Mouse (Mus musculus): ENCODE measurements around the gene Snrpc.
A peak's percentile ranks its signal among the peaks of the same experiment; 100 is the strongest.

The Snrpc gene

GRCm38 (mm10) chr17:27819521-27819970 is 18.4 kb upstream of the Snrpc start:
- peak; percentile 50 for DNase-seq (ENCODE audit: low spot score)

DNA sequence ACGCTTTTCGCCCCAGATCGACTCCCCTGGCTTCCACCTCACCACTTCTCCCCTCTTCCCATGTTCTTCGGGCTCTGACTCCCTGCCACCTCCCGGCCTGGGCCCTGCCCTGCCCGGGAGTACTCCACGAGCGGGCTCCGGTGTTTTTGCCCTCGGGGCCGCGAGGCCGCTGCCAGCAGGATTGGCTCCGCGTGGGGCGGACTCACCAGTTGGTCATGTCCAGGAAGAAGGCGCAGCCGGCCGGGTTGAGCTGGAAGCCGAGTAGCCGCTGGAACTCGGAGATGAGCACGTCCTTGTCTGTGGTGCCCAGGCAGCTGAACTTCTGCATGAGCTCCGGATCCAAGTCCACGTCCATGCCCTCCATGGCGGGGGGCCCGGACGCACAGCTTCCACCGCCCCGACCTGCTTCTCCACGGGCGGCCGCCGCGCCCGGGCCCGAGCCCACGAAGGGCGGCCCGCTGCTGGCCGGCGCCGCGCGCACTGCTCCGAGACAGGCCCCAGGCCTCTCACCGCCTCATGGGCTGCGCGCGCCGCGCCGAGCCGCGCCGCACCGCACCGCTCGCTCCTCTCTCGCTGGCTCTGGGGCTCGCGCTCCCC is 17.9 kb upstream of the Snrpc start:
- peak; percentile 76 for DNase-seq (ENCODE audit: low spot score)

DNA sequence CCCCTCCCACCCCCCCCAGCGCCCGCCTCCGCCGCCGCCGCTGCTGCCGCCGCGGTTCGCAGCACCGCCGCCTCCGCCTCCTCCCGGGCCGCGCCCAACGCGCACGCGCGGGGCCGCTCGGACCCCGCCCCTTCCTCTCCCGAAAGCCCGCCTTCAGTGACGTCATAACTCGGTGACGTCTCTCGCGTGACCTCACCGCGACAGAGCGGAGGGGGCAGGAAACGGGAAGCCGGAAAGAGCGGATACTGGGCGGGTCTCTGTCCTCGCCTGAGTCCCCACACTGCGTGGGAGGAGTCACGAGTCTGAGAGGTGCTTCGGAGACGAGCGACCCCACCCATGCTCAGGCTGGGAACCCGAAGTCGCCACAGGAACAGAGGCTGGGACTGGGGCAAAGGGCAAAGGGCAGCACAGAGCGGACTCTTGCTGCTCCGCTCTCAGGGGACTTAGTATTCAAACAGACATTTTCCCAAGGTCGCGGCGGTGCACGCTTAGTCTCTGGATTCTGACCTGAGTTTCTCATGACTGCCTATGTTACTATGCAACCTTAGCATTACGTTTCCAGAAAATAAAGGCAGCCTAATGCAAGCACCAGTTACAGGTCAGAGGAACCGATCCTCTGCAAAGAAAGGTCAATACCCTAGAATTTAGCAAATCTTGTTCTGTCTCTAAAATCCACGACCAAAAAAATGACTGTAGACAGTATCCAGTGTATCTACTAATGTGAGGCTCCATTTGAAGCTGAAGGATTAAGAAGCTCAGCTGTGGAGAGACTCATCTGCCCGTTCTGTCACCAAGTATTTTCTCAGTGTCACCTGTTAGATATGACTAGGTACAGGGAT is 17.2 kb upstream of the Snrpc start, which contains the start of gene D17Wsu92e:
TSS of gene D17Wsu92e (minus strand) at position 81 of the 839 bp plus-strand sequence.
- peak; percentile 99 for DNase-seq (ENCODE audit: low spot score)

DNA sequence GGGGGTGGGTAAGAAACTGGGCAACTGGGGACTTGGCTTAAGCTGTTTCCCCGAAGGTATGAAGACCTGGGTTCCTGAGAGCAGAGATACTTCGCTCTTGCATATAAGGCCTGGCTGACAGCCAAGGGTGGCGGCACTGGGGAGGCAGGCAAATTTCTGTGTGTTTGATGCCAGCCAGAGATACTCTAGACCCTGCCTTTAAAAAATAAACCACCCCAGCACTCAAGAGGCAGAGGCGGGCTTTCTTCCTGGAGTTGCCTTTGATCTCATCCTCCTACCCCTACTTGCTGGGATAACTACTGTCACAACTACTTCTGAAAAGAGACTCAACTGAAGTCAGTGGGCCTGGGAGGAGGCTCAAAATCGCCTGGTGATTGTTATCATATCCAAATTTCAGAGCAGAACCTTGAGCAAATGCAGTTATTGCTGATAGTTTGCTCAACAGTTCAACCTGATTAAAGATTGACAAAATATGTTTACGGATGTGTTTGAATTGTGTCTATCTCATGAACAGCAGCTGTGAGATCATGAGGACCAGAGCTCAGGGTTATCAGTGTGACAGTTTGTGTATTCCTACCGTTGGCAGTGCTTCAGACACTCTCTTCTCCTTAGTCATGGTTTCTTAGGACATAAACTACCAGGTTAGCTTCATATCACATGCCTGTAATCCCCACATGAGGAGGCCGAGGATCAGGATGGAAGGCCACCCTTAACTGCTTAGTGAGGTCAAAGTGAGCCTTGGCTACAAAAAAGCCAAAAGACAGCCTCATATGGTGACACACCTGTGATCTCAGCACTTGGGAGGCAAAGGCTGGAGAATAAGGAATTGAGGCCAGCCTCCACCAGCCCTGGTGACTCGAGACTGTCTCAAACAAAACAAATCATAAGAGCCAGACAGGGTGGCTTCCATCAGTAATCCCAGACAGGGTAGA is 16.3 kb upstream of the Snrpc start:
- DNase-seq (ENCODE audit: low spot score): peak; percentile 72

GRCm38 (mm10) chr17:27823142-27823905 is 14.6 kb upstream of the Snrpc start:
- no peak for DNase-seq (ENCODE audit: low spot score)

- DNase-seq (ENCODE audit: low spot score): no peak
Observed at GRCm38 (mm10) chr17:27824941-27825340, 13.0 kb upstream of the Snrpc start.

- DNase-seq (ENCODE audit: low spot score): no peak
Observed at GRCm38 (mm10) chr17:27825539-27825938, 12.4 kb upstream of the Snrpc start.

DNA sequence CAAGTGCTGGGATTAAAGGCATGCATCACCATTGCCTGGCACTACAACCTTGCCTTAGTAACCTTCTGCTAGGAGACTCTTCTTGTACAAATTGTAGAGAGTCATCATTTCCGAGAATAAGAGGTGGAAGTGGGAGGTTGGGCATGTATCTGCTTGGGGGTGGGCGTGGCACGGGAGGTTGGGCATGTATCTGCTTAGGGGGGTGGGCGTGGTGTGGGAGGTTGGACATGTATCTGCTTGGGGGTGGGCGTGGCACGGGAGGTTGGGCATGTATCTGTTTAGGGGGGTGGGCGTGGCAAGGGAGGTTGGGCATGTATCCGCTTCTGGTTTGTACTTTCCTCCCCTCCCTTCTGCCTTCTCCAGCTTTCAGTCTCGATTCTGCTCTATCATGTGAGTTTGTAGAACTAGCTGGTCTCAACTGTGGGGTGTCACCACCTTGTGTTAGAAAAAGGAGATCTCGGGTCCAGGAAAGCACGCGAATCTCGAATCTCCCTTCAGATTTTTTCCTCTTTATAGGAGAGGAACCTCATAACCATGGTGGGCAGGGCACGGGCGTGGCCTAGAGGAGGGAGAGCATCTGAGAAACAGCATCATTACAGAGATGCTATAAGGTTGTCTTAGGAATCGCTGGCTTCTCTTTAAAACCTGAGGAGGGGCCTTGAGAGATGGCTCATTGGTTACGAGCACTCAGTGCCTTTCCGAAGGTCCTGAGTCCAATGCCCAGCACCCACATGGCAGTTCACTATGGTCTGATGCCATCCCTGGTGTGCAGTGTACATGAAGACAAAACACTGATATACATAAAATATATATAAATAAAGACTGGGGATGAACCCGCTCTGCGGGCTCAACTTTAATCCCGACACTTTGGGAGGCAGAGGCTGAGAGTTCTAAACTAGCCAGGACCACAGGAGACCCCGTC is 11.7 kb upstream of the Snrpc start:
- DNase-seq (ENCODE audit: low spot score): peak; percentile 87

DNA sequence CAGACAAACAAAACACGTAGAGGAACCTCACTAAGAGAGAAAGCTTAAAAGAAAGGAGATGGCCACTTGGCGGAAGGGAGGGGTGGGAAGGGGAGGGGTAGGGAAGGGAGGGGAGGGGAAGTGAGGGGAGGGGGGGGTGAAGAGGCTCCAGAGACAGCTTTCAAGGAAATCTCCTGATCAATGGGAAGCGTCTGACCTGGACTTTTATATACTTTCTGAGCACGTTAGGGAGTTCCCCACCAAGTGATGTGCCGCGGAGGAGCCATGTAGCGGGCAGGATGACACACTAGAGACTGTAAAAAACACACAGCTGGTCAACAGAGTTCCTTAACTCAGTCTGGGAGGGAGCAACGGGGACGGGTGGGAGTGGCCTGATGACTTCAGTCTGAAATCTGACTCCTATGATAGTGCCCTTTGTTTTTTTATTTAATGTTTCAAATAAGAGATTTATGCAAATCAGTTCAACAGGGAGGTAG is 11.0 kb upstream of the Snrpc start:
- DNase-seq (ENCODE audit: low spot score): peak; percentile 73

DNA sequence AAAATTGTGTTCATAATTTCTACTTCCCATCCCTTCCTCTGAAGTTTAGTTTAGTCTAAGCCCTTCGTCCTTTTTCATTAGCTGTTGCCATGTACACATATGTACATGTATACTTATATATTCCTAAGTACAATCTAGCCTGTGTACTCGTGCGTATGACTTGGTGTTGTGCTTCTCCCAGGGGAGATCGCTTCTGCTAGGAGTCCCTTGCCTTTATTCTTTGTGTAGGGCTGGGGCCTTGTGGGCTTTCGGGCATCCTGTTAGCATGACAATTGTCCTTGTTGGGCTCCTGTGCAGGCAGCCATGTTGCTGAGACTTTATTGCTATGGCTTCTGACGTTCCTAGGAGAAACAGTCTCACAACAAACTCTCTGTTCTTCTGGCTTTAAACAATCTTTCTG is 10.4 kb upstream of the Snrpc start:
- no peak for DNase-seq (ENCODE audit: low spot score)

DNA sequence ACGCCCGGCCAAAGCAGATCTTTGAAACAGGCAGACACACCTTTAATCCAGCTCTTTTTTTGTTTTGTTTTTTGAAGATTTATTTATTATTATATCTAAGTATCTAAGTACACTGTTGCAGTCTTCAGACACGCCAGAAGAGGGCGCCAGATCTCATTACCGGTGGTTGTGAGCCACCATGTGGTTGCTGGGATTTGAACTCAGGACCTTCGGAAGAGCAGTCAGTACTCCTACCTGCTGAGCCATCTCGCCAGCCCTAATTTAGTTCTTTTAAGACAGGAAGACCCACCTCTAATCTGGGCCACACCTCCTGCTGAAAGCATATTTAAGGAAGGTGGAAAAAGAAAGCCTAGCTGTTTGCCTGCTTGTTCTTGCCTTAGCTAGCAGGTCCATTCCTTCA is 7.5 kb upstream of the Snrpc start:
- DNase-seq (ENCODE audit: low spot score): no peak

DNA sequence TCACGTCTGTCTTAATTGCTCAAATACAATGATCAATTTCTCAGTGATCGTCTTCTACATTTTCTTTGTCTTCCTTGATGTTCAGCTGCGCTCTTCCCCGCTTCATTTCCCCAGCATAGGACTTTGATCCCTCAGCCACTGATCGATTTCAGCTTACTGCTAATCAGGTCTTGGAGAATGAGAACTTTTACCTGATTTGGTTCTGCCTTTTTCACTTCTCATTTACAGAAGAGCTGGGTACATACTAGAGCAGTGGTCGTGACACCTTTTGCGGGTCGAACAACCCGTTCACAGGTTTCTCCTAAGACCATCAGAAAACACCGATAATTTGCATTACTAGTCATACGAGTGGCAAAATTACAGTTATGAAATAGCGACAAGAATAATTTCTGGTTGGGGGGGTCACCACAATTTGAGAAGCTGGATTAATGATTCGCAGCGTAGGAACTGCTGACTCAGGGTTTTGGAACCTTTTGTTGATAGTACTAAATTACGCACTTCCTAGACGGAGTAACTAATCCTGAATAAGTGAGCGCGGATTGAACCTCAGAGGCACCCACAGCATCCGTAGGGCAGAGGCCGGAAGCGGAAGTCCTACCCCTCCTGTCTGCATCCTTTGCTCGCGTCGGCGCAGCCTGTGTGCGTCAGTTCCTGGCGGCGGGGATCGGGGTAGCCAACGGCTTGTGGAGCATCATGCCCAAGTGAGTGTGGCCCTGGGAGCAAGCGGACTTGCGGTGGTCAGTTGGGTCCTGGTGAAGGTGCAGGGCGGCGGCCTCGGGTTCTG is 1.7 kb downstream of the Snrpc start:
- DNase-seq (ENCODE audit: low spot score): peak; percentile 92

DNA sequence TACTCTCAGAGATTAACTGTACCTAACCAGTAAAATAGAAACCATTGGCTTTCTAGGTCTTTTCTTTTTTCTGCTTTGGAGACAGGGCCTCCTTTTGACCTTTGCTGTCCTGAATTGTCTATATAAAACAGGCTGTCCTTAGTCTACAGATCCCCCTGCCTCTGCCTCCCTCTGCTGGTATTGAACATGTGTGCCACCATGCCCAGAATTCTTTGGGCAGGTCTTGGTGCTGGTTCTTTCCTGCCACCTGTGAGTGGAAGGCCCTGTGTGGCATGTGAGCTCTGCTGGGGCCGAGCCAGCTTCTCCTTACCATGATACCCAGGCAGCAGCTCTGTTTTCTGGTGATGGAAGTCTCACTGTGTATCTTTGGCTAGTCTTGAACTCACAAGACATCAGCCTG is 10.4 kb downstream of the Snrpc start:
- DNase-seq (ENCODE audit: low spot score): no peak

DNA sequence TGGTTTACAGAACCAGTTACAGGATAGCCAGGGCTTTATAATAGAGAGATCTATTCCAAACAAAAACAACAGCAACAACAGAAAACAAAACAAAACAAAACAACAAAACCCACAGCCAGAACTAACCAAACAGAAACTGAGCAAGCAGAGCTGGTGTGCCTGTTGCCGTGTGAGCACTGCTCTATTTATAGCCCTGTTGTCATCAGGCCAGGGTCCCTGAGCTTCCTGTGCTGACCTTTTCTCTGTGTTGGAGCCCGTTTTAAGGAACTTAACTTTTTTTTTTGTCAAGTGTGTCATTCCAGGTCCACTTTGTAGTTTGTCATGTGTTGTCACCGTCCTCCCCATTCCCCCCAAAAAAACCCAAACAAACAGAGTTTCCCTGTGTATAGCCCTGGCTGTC is 13.1 kb downstream of the Snrpc start:
- DNase-seq (ENCODE audit: low spot score): no peak

DNA sequence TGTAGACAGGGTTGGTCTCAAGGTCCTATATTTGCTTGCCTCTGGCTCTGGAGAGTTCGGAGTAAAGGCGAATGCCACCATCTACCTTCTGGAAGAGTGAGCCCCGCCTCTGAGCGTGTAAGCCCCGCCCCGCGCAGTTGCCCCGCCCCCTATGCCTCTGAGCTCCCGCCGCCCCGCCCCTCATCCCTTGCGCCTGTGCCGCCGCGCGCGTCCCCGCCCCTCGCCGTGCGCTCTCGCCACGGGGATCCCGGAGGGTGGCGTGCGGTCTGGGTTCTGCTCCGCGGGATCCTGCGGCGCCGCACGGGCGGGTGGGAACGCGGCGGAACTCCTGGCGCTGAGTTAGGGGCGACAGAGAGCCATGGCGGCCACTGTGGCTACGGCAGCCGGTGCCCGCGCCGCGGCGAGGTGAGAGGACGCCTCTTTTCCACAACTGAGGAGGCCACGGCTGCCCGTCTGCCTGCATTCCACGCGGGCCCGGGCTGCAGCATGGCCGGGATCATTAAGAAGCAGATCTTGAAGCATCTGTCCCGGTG is 18.4 kb downstream of the Snrpc start, which contains the start of gene Uhrf1bp1:
TSS of gene Uhrf1bp1 (plus strand) at position 177 of the 533 bp plus-strand sequence.
- DNase-seq (ENCODE audit: low spot score): peak; percentile 92

DNA sequence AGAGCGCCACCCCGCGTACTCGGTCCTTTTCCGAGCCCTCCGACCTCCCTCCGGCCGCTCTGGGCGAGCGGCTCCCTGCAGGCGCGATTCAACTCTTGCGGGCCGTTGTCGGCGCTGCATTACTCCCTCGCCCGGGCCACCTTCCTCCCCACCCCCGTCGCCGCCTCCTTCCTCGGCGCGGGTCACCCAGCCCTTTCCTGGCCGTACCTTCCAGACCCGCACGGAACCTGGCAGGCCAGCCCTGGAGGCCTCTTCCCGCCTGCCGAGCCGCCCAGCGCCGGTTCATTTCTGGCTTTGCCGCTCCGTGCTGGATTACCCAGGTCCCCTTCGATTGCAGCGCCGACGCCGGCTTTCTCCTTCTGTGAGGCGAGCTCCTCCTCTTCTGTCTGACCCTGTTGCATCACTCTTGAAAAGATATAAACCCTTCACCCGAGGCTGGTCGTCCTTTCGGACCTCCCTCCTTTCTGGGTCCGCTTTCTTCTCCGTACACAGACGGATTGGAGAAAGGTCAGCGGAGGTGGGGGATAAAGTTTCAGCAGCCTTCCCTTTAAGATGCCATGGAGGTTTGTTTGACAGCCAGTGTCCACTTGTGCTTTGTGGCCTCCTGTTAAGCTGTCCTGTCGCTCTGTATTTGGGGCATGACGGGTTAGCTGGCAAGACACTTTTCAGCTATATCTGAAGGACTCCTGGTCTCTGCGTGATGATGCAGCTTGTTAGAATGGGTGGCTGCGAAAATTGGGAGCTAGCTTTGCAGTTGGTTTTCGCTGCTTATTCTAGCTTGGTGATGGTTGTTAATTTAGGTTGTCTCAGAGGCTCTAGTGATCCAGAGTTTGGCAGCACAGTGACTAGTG is 19.1 kb downstream of the Snrpc start:
- peak; percentile 72 for DNase-seq (ENCODE audit: low spot score)

GRCm38 (mm10) chr17:27857649-27858475 is 19.9 kb downstream of the Snrpc start:
- no peak for DNase-seq (ENCODE audit: low spot score)

All from testis, postnatal 10 days (tissue).